Mouse (Mus musculus) mesoderm, embryonic 11.5 days (tissue): ENCODE data around the gene Cep72.
"Not testable (repeated sequence)": the region's sequence is repeated elsewhere in the genome, so short reads cannot be mapped to it uniquely, and the experiment has no call there.

Experiments
- DNase-seq: peaks from one replicate; pipeline ENCODE4 v3.0.0-alpha.2; 2012; ENCODE audit warnings: low read depth, low spot score

The Cep72 gene

DNA sequence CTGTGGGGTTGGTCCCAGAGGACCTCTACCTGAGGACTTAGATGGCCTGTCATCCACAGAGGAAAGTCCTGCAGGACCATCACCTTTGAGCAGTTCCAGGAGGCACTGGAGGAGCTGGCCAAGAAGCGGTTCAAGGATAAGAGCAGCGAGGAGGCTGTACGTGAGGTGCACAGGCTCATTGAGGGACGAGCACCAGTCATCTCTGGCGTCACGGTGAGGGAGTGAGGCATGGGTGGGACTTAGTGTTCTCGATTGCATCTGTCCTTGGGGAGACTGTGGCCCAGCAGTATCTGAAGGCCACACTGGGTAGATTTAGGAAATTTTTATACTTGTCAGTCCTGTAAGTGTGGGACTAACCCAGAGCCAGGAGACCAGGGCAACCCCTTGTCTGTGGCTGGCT lies 31.4 kb downstream of the Cep72 start:
- DNase-seq: no peak

DNA sequence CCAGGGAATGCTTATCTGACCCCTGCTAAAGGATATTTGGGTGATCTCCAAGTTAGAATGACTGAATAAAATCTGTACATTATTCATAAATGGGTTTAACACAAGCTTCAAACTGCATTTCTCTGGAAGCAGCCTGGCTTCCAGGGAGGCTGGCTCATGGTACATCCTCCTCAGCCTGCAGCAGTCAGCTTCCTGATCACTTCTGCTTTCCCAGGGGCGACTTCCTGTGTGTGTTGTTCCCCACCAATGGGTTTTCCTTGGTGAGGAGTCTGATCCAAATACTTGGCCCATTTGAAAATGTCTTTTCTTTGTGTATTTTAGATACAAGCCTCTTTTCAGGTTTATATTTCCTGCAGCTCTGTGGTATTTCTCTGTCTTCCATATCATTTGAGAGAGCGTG lies 33.1 kb downstream of the Cep72 start:
- DNase-seq: no peak

DNA sequence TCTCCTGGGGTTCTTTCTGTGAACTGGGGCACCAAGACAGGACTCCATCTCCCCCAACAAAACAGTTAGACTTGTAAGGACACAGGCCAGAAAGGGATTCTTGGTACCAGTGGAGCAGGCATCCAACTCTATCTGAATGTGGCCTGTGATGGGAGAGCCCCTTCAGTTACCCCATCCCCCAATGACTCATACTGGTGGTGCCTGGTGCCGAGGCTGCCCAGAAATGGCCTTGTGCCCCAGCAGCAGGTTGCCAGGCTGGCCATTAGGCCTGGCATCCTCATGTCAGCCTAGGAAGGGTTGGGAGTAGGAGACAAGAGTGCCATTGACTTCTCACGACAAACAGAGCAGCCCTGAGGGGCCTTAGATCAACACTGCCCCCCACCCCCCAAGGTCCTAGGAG lies 34.0 kb downstream of the Cep72 start:
- DNase-seq: no peak

DNA sequence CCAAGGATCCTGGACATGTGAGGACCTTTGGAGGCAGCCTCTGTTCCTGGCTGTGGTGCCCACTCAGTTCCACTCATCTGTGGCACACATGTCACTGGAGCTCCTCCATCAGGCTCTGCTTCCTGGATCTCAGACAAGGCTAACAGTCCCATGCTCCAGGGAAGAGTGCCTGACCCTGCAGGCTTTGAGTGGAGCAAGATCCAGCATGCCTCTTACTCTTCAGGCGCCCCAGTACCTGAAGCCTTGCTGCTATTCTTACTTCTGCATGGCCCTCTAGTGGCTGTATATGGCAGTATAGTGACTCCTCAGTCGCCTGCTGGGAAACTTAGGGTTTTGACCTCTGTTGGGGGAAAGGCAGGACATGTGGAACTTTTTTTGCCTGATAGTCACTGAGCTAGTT lies 35.9 kb downstream of the Cep72 start:
- peak; percentile 44 for DNase-seq

DNA sequence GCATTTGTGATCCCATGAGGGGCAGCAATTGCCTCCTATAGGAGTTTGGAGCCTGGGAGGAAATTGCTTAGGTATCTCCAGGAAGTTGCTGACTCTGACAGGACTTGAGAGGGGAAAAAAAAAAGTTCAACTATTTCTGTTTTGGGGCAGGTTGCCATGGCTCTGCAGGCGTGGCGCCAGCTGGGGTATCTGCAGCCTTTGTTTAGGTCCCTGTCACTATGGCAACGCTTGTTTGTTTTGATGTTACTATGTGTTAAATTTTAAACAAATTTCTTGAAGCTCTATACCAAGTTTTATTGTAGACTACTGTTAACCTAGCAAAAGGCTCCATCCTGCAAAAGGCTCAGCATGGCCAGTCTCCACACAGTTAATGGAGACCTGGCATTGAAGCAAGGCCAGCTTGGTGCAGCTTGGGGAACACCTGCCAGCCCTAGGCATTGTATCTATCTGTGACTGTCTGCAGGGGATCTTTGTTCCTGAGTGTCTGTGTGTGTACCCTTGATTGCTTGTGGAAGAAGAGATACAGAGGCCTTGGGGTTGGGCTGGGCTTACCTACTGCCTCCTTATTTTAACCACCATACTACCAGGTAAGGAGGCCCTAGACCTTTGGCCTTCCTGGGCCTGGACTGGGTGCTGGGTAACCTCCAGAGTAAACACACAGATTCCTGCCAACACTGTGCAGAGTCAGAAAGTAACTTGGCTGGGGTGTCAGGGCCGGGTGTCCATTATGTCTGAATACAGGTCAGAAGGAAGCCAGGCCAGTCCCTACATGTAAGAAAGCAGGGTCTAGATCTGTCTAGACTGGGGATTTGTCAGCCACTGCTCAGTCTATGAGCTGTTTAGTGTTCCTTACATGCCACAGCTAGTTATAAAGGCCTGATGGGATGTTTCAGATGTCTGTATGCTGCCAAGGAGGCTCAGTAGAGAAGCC lies 36.7 kb downstream of the Cep72 start:
- DNase-seq: peak; percentile 16

DNA sequence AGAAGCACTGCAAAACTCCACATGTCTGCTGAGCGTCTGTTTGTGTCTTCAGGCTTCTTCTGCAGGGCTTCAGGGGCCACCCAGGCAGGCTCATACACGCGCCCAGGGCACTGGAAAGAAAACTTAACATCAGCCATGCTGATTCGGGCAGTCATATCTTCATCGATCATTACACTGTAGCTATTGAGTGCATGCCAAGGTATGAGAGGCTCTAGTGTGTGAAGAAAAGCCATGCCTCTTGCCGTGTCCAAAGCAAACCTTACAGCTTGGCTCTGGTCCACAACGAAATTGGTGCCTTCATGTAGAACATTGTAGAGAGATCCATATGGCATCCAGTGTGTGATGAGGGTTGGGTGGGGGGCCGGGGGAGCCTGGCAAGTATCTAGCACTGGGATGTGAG lies 43.1 kb downstream of the Cep72 start:
- not testable (repeated sequence) for DNase-seq

DNA sequence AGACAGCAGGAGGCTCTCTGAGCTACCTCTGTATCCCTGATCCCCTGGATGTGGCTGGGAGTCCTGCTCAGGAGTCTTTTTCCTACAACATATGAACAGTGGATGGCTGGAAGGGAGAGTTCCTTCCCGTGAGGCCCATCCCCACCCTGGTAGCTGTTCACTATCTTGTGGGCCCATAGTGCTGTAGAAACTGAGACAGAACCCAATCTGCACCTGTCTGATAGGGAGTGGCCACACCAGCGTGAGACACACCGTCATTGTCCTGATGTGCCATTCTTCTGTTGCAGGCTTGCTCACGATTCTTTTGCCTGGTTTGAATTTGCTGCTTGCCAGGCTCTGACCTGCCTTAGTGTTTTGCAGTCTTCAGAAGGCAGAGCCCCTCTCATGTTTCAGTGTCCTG lies 44.7 kb downstream of the Cep72 start:
- no peak for DNase-seq

DNA sequence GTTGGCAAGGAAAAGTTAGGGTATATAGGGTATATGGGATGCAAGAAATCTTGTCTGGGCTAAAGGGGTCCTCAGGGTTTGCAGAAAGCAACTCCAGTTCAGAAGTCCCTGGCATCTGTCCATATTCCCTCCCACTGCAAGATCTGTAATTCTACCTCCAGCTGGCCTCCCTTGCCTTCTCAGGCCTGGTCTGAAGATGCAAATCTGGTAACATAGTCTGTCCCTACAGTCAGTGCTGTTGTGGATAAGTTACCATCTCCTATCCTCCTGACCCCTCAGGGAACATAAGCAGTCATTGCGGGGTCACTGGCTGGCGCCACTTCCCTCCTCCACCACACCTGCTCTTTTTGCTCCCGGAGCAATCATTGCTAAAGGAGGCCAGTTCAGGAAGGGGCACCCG lies 46.2 kb downstream of the Cep72 start:
- DNase-seq: no peak

DNA sequence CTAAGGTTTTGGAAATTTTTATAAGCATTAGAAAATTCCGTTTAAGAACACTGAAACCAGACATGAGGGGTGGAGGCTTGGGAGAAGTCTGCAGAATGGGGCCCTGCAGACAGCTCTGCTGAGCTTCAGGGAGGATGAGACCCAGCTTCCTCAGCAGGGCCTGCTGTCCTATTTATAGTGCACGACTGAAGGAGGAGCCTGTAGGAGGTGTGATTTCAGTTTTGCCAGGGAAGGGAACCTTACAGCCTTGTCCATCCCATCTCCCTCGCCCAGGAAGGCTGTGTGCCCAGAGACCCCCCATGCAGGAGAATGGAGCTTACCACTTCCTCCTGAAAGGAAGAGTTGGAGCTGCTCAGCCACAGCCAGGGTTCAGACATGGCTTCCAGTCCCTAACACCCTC lies 51.4 kb downstream of the Cep72 start:
- DNase-seq: no peak

DNA sequence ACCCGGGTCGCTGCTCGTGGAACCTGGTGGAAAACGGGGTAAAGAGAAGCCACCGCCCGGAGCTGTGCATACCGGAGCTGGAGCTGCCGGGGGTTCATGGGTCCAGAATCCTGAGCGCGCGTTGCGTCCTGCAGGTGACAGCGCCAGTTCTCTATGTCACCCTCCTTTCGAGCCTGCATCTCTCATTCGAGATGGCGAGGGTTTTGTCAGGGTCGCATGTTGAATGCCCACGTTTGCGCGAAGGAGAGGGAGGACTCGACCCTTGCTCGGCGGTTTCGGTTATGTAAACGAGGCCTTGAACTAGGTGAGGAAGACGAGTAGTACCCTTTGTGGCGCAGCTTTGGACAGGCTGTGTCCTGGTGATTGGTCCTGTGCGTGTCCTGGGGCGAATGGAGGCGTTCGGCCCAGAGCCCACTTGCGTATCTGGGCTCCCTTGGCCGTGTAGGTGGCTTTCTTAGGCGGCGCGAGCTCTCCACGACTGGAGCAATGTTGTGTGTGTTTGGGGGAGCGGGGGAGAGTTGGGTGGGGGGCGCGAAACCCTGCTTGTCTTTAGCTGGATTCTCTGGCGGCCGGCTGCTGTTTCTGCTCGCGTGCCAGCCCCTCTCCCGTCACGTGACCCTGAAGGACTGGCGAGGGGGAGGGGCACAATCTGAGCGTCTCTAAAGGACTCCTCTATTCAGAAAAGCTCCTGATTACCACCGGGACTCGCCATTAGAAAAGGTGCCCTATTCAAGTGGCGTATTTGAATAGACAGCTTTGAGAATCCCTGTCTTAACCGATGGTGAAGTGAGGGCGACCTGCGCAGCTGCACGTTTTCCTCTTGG lies 52.1 kb downstream of the Cep72 start:
- DNase-seq: peak; percentile 65

DNA sequence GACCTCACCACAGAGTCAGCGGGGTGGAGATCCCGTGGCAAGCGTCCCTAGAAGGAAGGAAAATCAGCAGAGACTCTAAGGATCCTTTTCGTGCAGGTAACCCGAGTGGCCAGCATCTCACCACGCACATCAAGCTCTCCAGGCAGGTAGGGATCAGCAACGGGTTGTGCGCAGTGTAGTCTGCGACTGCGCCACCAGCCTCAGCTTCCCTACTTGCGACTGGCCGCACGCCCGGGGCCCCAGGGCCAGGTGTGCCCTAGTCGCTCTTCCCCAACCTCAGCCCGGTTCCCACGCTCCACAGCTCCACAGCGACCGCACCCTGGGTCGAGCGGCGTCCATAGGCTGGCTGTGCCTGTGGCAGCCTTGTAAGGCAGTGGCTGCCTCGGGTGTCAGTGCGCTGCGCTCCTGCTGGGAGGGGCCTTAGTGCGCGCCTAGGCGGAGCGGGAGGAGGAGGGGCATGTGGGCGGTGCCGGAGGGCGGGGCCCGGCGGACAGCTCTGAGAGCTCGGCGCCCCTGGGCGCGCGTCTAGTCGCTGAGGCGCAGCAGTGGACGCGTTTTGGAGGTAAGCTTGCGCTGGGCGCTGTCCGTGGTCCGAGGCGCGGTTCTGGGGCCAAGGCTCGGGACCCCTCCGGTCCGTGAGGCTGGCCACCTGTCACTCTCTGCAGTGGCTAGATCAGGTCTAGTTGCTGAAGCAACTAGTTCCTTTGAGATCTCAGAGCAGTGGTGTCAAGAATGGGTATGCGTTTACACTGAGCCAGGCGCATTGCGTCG lies 53.0 kb downstream of the Cep72 start, which contains the start of gene Tppp:
Gene Tppp (plus strand): TSS at position 460 of the 771 bp plus-strand sequence.
- DNase-seq: peak; percentile 90

DNA sequence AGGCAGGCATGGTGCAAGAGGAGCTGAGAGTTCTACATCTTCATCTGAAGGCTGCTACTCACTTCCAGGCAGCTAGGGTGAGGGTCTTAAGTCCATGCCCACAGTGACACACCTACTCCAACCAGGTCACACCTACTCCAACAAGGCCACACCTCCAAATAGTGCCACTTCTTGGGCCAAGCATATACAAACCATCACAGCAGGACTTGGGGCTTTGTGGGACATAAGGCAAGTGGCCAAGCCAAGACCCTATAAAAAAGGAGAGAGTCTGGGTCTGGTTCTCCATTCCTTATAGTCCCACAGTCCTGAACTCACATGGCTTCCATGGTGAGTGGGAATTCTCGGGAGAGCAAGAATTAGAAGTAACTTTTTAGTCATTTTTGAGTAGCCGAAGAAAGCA lies 53.9 kb downstream of the Cep72 start:
- not testable (repeated sequence) for DNase-seq

DNA sequence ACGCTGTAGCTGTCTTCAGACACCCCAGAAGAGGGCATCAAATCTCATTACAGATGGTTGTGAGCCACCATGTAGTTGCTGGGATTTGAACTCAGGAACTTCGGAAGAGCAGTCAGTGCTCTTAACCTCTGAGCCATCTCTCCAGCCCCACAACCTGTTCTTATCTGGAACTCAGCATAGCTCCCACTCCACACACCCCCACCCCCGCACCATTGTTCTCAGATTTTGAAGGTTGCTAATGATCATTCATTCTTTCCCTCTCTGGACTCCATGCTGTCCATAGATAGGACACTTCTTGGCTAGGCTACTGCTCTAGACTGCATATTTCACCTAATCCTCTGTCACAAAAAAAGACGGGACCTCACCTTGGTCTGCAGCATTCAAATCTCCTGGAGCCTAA lies 55.2 kb downstream of the Cep72 start:
- DNase-seq: not testable (repeated sequence)

DNA sequence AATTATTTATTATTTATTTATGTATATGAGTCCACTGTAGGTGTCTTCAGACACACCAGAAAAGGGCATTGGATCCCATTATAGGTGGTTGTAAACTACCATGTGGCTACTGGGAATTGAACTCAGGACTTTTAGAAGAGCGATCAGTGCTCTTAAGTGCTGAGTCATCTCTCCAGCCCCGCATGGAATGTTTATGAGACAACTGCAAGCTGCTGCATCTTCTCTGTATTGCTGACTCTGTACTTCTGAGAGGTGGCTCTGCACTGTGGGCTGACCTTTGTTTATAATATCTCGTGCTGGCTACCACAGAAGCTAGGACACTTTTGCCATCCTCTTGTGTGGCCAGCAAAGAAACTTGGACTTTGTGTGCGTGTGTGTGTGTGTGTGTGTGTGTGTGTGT lies 60.6 kb downstream of the Cep72 start:
- DNase-seq: no peak

DNA sequence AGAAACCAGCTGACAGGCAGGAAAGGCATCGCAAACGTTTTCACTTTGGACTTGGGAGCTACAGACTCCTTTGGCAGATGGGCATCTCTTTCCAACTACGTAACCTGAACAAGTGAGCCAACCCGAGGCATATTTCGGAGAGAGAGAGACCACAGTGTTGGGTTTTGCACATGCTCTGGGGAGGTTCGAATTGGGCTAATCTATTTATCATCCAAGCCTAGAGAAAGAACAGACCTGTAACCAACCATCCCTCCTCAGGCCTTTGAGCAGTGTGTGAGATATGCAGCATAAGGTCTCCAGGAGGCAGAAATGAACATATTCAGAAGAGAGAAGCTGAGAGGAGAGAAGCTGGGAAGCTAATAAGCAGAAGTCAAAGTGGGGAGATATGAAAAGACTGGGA lies 61.1 kb downstream of the Cep72 start:
- no peak for DNase-seq

DNA sequence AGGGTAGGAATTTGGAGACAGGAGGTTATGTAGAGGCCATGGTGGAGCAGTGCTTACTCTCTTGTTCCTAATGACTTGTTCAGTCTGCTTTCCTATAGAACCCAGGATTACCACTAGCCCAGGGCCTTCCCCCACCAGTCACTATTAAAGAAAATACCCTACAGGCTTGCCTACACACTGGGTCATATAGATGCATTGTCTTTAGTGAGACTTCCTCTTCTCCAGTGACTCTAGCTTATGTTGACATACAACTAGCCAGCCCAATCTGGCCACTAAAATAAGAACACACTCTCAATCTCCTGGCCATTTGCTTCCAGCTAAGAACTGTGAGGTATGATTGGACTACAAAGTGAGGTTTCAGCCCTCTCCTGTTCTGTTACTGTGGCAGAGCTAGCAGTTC lies 61.6 kb downstream of the Cep72 start:
- no peak for DNase-seq

DNA sequence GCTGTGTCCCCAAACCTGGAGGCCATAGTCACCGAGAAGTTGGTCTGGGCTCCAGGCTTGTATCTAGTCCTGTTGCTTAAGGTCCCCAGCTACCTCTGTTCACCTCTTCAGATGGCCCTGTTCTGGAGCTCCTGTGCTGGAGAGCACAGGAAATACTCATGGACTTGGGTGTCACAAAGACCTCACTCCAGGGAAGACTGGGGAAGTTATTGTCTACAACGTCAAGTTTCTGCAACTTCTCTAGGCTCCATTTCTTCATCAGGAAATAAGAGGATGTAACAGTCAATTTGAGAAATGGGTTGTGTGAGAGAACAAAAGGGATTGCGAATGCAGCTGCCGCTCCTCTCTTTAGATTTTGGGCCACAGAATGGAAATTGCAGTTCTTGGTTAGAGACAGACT lies 65.6 kb downstream of the Cep72 start:
- no peak for DNase-seq

DNA sequence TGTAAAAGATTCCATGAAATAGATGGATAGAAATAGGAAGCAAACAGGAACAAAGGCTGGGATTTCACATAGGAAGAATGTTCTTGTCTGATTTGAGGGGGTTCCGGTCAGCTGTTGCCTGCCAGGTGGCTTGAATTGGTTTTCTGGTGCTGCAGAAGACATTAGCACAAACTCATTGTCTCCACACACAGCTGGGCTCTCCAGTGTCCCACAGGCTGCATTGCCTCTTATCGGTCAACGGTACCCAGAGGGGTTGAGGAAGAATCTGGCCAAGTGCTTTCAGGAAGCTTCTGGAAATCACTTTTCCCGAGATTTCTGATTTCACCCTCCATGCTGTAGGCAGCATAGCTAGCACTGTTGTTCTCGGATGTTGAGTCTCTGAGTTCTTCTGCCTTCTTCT lies 70.8 kb downstream of the Cep72 start:
- DNase-seq: no peak

DNA sequence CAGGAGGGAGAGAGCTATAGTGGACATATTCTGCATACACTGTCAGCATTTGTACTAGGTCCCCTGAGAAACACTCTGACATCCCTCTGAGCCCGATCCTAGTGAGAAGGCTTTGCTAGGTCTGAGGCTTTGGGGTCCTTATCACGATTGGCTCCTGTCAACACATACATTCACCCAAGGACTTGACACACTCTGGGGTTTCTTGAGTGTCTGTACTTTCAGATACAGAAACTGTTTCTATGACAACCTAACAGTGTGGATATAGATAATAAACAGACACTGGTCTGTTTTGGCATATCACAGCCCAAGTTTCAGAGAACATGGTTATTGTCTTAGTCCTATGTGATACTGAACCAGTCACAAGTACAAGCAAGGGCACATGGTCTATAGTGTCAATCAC lies 71.3 kb downstream of the Cep72 start:
- no peak for DNase-seq

DNA sequence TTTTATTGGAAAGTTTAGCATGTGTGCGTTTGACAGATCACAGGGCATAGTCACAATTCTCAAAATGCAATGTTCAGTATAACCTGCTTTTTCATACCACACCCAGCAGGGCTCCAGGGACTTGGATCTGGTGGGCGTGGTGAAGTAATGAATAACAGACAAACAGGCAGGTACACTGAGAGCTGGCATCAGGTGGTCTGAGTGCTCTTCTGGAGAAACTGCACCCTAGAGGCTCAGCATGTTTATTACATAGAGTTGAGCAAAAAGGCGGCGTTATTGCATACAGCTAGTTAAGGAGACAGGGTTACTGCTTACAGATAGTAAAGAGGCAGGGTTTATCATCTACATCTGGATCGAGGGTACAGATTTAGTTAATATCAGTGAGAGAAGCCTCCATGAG lies 71.8 kb downstream of the Cep72 start:
- DNase-seq: no peak
